Mouse (Mus musculus) heart, embryonic 11.5 days (tissue): Measurements from ENCODE around the gene Sept1. TPM values are rescaled to one million over a fixed set of nuclear protein-coding genes. Genes with fewer than 3 reads are reported as not detected.

Source experiments
- ATAC-seq: fragments of 200-750 bp; cut with Nextera tagmentation; replicated peaks from 2 replicates; pipeline ENCODE4 v1.8.0; 2017; ENCODE audit warnings: moderate library complexity; ENCODE audit not compliant: insufficient number of reproducible peaks, low FRiP score, low TSS enrichment
- H3K27ac ChIP-seq: fragments of 300-500 bp; sonication (generic); 2 replicates; pipeline ENCODE4 v1.5.1; 2014; ENCODE audit warnings: mild to moderate bottlenecking, low read depth, low read length
- H3K27me3 ChIP-seq: fragments of 300-500 bp; sonication (generic); 2 replicates; pipeline ENCODE4 v1.6.1; 2014; ENCODE audit warnings: mild to moderate bottlenecking, low read length, mixed read lengths; ENCODE audit not compliant: control insufficient read depth, insufficient read depth
- H3K36me3 ChIP-seq: fragments of 300-500 bp; sonication (generic); 2 replicates; pipeline ENCODE4 v1.6.1; 2014; ENCODE audit warnings: mild to moderate bottlenecking, low read length, moderate library complexity, mixed read lengths; ENCODE audit not compliant: control insufficient read depth, insufficient read depth
- H3K4me1 ChIP-seq: fragments of 300-500 bp; sonication (generic); 2 replicates; pipeline ENCODE4 v1.6.1; 2014; ENCODE audit warnings: low read length; ENCODE audit not compliant: control insufficient read depth, insufficient read depth
- H3K4me2 ChIP-seq: fragments of 300-500 bp; sonication (generic); 2 replicates; pipeline ENCODE4 v1.6.1; 2014; ENCODE audit warnings: mild to moderate bottlenecking, moderate library complexity
- H3K4me3 ChIP-seq: fragments of 300-500 bp; sonication (generic); 2 replicates; pipeline ENCODE4 v1.5.1; 2014; ENCODE audit warnings: low read depth, low read length
- H3K9ac ChIP-seq: fragments of 300-500 bp; sonication (generic); 2 replicates; pipeline ENCODE4 v1.6.1; 2014; ENCODE audit warnings: mild to moderate bottlenecking, low read depth, low read length, moderate library complexity
- H3K9me3 ChIP-seq: fragments of 300-500 bp; sonication (generic); replicated peaks from 2 replicates; pipeline ENCODE4 v1.6.1; 2016; ENCODE audit warnings: low read length; ENCODE audit not compliant: control insufficient read depth
- WGBS: fragments of 180-500 bp; shearing (Covaris S2); extraction: QIAGEN DNeasy Blood & Tissue Kit; methylation state at CpG from one replicate; pipeline ENCODE4 v1.1.7; 2014; ENCODE audit not compliant: insufficient replicate concordance; 5-methylcytosine and 5-hydroxymethylcytosine counted together
- polyA plus RNA-seq: library from polyadenylated mRNA; unstranded; fragments of >200 nt; fragmentation: Nextera tagmentation; extraction: Ambion mirVana; gene quantifications from 2 replicates; pipeline ENCODE4 v1.2.1, GENCODE M21; 2014

Gene Sept1
- polyA plus RNA-seq, 1 experiment from 2014 or later = 23.1 TPM

- peak overlapping the region; percentile 83 for H3K9ac ChIP-seq
- H3K27ac ChIP-seq = no peak overlapping the region
Observed at GRCm38 (mm10) chr7:127194633-127195029, 38.3 kb downstream of the Sept1 start.

GRCm38 (mm10) chr7:127194011-127194632 lies 38.8 kb downstream of the Sept1 start:
- ATAC-seq = no peak
- Histone ChIP-seq H3K27me3 (no peaks in the 10 kb centered on the region), H3K27ac (no peak overlapping the region), H3K4me2 (peak overlapping the region; percentile 88), H3K9me3 (no peaks in the 10 kb centered on the region), H3K4me3 (0 out of 2 replicates have a peak overlapping the region, but pooled peaks have one; percentile 74), H3K36me3 (peaks cover 37% of the 10 kb centered on the region), H3K4me1 (peaks cover 13% of the 10 kb centered on the region), H3K9ac (no peak overlapping the region)
- WGBS = 91% methylated on average over 17 of the region's 17 CpGs

More at GRCm38 (mm10) chr7:127194633-127195029, 38.3 kb downstream of the Sept1 start:
- Histone ChIP-seq H3K27me3 (no peaks in the 10 kb centered on the region), H3K4me1 (peaks cover 13% of the 10 kb centered on the region), H3K4me2 (peak overlapping the region; percentile 88), H3K36me3 (peaks cover 41% of the 10 kb centered on the region), H3K4me3 (peak overlapping the region; percentile 74), H3K9me3 (no peaks in the 10 kb centered on the region)
- WGBS = 72% methylated on average over 7 of the region's 7 CpGs
- no peak for ATAC-seq

GRCm38 (mm10) chr7:127192989-127193388 lies 39.9 kb downstream of the Sept1 start:
- WGBS = 95% methylated on average over 5 of the region's 5 CpGs
- no peak overlapping the region for H3K4me2 ChIP-seq
- no peaks in the 10 kb centered on the region for H3K27me3 ChIP-seq
- H3K27ac ChIP-seq = no peak overlapping the region
- H3K4me1 ChIP-seq = peaks cover 13% of the 10 kb centered on the region
- H3K4me3 ChIP-seq = no peak overlapping the region
- ATAC-seq = no peak
- no peaks in the 10 kb centered on the region for H3K9me3 ChIP-seq
- 0 out of 2 replicates have a peak overlapping the region, but pooled peaks have one; percentile 22 for H3K9ac ChIP-seq
- peaks cover 25% of the 10 kb centered on the region for H3K36me3 ChIP-seq

DNA sequence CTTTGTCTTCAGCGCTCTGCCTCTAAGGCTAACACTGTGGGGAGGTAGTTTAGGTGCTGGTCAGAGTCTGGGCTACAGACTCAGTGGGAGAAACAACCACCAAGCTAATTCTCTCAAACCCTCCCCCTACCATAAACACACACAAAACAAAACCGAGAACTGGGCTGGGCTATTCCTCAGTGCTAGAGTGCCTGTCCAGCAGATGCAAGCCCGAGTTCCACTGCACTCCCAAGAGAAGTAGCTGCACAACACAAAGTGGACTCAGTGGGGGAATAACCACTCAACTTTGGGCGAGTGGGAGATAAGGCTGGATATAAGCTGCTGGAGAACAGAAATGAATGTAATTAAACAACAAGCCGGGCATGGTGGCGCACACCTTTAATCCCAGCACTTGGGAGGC lies 42.3 kb downstream of the Sept1 start:
- Histone ChIP-seq H3K4me1 (peaks cover 9% of the 10 kb centered on the region), H3K27ac (no peak overlapping the region), H3K36me3 (peaks cover 22% of the 10 kb centered on the region), H3K4me2 (no peak overlapping the region), H3K4me3 (no peak overlapping the region), H3K9me3 (no peaks in the 10 kb centered on the region), H3K9ac (no peak overlapping the region), H3K27me3 (no peaks in the 10 kb centered on the region)
- ATAC-seq = no peak
- WGBS = 85% methylated on average over 6 of the region's 6 CpGs

- peaks cover 16% of the 10 kb centered on the region for H3K36me3 ChIP-seq
- H3K4me2 ChIP-seq = no peak overlapping the region
- ATAC-seq = no peak
- no peaks in the 10 kb centered on the region for H3K27me3 ChIP-seq
- H3K9me3 ChIP-seq = no peaks in the 10 kb centered on the region
- H3K27ac ChIP-seq = no peak overlapping the region
- H3K4me3 ChIP-seq = no peak overlapping the region
- H3K4me1 ChIP-seq = no peaks in the 10 kb centered on the region
- no peak overlapping the region for H3K9ac ChIP-seq
- WGBS = 78% methylated on average over 17 of the region's 17 CpGs
Observed at GRCm38 (mm10) chr7:127188305-127189276, 44.3 kb downstream of the Sept1 start.

GRCm38 (mm10) chr7:127187351-127187750 lies 45.6 kb downstream of the Sept1 start:
- H3K9ac ChIP-seq = no peak overlapping the region
- H3K27me3 ChIP-seq = no peaks in the 10 kb centered on the region
- no peaks in the 10 kb centered on the region for H3K4me1 ChIP-seq
- no peak overlapping the region for H3K4me3 ChIP-seq
- no peaks in the 10 kb centered on the region for H3K9me3 ChIP-seq
- no peak overlapping the region for H3K4me2 ChIP-seq
- no peak for ATAC-seq
- H3K27ac ChIP-seq = no peak overlapping the region
- H3K36me3 ChIP-seq = peaks cover 6% of the 10 kb centered on the region
- WGBS = 69% methylated on average over 10 of the region's 10 CpGs

GRCm38 (mm10) chr7:127185601-127186000 lies 47.3 kb downstream of the Sept1 start:
- H3K27ac ChIP-seq = no peak overlapping the region
- 47% methylated on average over 3 of the region's 3 CpGs for WGBS

DNA sequence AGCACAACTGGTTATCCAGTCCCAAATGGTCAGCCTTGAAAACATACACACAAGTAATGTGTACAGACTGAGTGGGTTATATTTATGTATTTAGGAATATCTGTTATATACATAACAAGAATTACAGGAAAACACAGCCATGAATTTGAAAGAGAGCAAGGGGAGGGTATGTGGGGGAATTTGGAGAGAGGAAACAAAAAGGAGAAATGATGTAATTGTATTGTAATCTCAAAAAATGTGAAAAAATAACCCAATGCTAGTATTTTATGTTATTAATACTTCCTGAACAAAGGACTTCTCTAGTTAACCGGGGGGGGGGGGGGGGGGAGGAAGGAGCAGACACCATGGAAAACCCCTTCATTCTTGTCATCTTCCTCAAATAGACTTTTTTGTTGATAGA lies 48.2 kb downstream of the Sept1 start:
- Histone ChIP-seq H3K9me3 (no peaks in the 10 kb centered on the region), H3K4me2 (no peak overlapping the region), H3K9ac (no peak overlapping the region), H3K27ac (no peak overlapping the region), H3K36me3 (no peaks in the 10 kb centered on the region), H3K4me1 (no peaks in the 10 kb centered on the region), H3K4me3 (no peak overlapping the region), H3K27me3 (no peaks in the 10 kb centered on the region)
- 14% methylated on average over 1 of the region's 1 CpGs for WGBS
- no peak for ATAC-seq

More at GRCm38 (mm10) chr7:127185601-127186000, 47.3 kb downstream of the Sept1 start:
- Histone ChIP-seq H3K4me3 (no peak overlapping the region), H3K4me1 (no peaks in the 10 kb centered on the region), H3K9ac (no peak overlapping the region), H3K27me3 (no peaks in the 10 kb centered on the region), H3K4me2 (no peak overlapping the region), H3K36me3 (no peaks in the 10 kb centered on the region), H3K9me3 (no peaks in the 10 kb centered on the region)
- ATAC-seq = no peak
